Mouse (Mus musculus): ENCODE measurements around the gene Zkscan8. TPM values are rescaled to one million over a fixed set of nuclear protein-coding genes. Genes with fewer than 3 reads are reported as not detected.
"Not testable (repeated sequence)": the region's sequence is repeated elsewhere in the genome, so short reads cannot be mapped to it uniquely, and the experiment has no call there.

Zkscan8 gene
- polyA plus RNA-seq, 1 experiment from 2014 or later = 10.5 TPM

- Histone ChIP-seq H3K27ac (ENCODE audit: low read depth, low read length) (no peak within 1 kb of the TSS), H3K27me3 (ENCODE audit: control insufficient read depth, insufficient read depth, low read length) (no peaks in the 10 kb centered on the region), H3K9ac (ENCODE audit: low read length) (no peak within 1 kb of the TSS), H3K4me2 (ENCODE audit: low read depth) (no peak within 1 kb of the TSS), H3K9me3 (ENCODE audit: control insufficient read depth, low read length) (no peaks in the 10 kb centered on the region), H3K4me1 (ENCODE audit: control insufficient read depth, insufficient read depth, low read length) (no peaks in the 10 kb centered on the region), H3K4me3 (ENCODE audit: low read depth, low read length) (no peak within 1 kb of the TSS), H3K36me3 (ENCODE audit: control insufficient read depth, insufficient read depth, low read length) (no peaks in the 10 kb centered on the region)
- DNase-seq (ENCODE audit: low spot score) = no peak
- ATAC-seq (ENCODE audit: insufficient read depth, low FRiP score, low TSS enrichment) = no peak
- 95% methylated on average over 21 of the region's 21 CpGs for WGBS
Observed at GRCm38 (mm10) chr13:21495080-21495479, 35.8 kb downstream of the Zkscan8 start, which contains the start of gene AK157302. TSS of gene AK157302 (plus strand) at chr13:21495223.

- 95% methylated on average over 5 of the region's 5 CpGs for WGBS
Observed at GRCm38 (mm10) chr13:21492847-21493246, 38.1 kb downstream of the Zkscan8 start.

GRCm38 (mm10) chr13:21486881-21487280, 44.0 kb downstream of the Zkscan8 start:
- H3K4me1 ChIP-seq (ENCODE audit: control insufficient read depth, insufficient read depth, low read length) = no peaks in the 10 kb centered on the region
- WGBS = 92% methylated on average over 1 of the region's 1 CpGs
- DNase-seq (ENCODE audit: low spot score) = no peak

More at GRCm38 (mm10) chr13:21492847-21493246, 38.1 kb downstream of the Zkscan8 start:
- Histone ChIP-seq H3K36me3 (ENCODE audit: control insufficient read depth, insufficient read depth, low read length) (no peaks in the 10 kb centered on the region), H3K4me2 (ENCODE audit: low read depth) (no peak overlapping the region), H3K9me3 (ENCODE audit: control insufficient read depth, low read length) (no peaks in the 10 kb centered on the region), H3K4me3 (ENCODE audit: low read depth, low read length) (no peak overlapping the region), H3K9ac (ENCODE audit: low read length) (no peak overlapping the region), H3K27ac (ENCODE audit: low read depth, low read length) (no peak overlapping the region), H3K4me1 (ENCODE audit: control insufficient read depth, insufficient read depth, low read length) (no peaks in the 10 kb centered on the region), H3K27me3 (ENCODE audit: control insufficient read depth, insufficient read depth, low read length) (no peaks in the 10 kb centered on the region)
- ATAC-seq (ENCODE audit: insufficient read depth, low FRiP score, low TSS enrichment) = no peak
- DNase-seq (ENCODE audit: low spot score) = no peak

GRCm38 (mm10) chr13:21478759-21479670, 51.9 kb downstream of the Zkscan8 start, which contains the start of the genes Zkscan4 and Gm10065:
TSS of gene Zkscan4 (plus strand) at chr13:21478907.
TSS of gene Gm10065 (minus strand) at chr13:21479441.
- peak; percentile 70 for ATAC-seq (ENCODE audit: insufficient read depth, low FRiP score, low TSS enrichment)
- not testable (repeated sequence) for H3K36me3 ChIP-seq (ENCODE audit: control insufficient read depth, insufficient read depth, low read length); H3K9me3 ChIP-seq (ENCODE audit: control insufficient read depth, low read length); H3K4me1 ChIP-seq (ENCODE audit: control insufficient read depth, insufficient read depth, low read length); H3K27me3 ChIP-seq (ENCODE audit: control insufficient read depth, insufficient read depth, low read length); H3K27ac ChIP-seq (ENCODE audit: low read depth, low read length)
- peak; percentile 78 for DNase-seq (ENCODE audit: low spot score)
- peak within 1 kb of the TSS; percentile 67 for H3K9ac ChIP-seq (ENCODE audit: low read length)
- H3K4me2 ChIP-seq (ENCODE audit: low read depth) = peak within 1 kb of the TSS; percentile 66
- H3K4me3 ChIP-seq (ENCODE audit: low read depth, low read length) = peak within 1 kb of the TSS; percentile 51
- 2% methylated on average over 30 of the region's 31 CpGs for WGBS

More at GRCm38 (mm10) chr13:21486881-21487280, 44.0 kb downstream of the Zkscan8 start:
- ATAC-seq (ENCODE audit: insufficient read depth, low FRiP score, low TSS enrichment) = no peak
- Histone ChIP-seq H3K4me2 (ENCODE audit: low read depth) (no peak overlapping the region), H3K9me3 (ENCODE audit: control insufficient read depth, low read length) (no peaks in the 10 kb centered on the region), H3K36me3 (ENCODE audit: control insufficient read depth, insufficient read depth, low read length) (no peaks in the 10 kb centered on the region; the same call in 1 of the 2 replicates), H3K27me3 (ENCODE audit: control insufficient read depth, insufficient read depth, low read length) (no peaks in the 10 kb centered on the region), H3K9ac (ENCODE audit: low read length) (no peak overlapping the region), H3K27ac (ENCODE audit: low read depth, low read length) (no peak overlapping the region), H3K4me3 (ENCODE audit: low read depth, low read length) (no peak overlapping the region)

DNA sequence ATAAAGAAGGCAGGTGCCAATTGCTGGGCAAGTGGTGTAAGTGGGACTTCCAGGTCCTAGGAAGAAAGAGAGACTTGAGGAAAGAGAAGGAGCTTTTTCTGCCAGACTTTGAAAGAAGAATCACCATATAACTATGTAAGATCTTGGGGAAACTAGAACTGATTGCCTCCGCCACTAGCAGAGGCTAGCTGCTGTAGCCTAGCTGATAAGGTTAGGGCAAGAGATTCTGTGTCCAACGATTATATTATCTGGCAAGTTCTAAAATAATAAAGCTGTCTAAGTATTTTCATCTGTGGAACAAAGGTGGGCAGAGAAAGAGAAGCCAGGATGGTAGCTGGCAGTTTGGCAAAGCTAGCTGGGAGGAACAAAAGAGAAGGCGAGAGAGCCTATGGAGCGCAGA, 58.5 kb downstream of the Zkscan8 start:
- Histone ChIP-seq H3K9ac (ENCODE audit: low read length) (no peak overlapping the region), H3K4me2 (ENCODE audit: low read depth) (no peak overlapping the region), H3K4me3 (ENCODE audit: low read depth, low read length) (no peak overlapping the region), H3K36me3 (ENCODE audit: control insufficient read depth, insufficient read depth, low read length) (no peaks in the 10 kb centered on the region), H3K27me3 (ENCODE audit: control insufficient read depth, insufficient read depth, low read length) (no peaks in the 10 kb centered on the region), H3K4me1 (ENCODE audit: control insufficient read depth, insufficient read depth, low read length) (no peaks in the 10 kb centered on the region), H3K27ac (ENCODE audit: low read depth, low read length) (no peak overlapping the region), H3K9me3 (ENCODE audit: control insufficient read depth, low read length) (no peaks in the 10 kb centered on the region)
- ATAC-seq (ENCODE audit: insufficient read depth, low FRiP score, low TSS enrichment) (no peak), DNase-seq (ENCODE audit: low spot score) (no peak)
- WGBS = 43% methylated on average over 4 of the region's 4 CpGs

DNA sequence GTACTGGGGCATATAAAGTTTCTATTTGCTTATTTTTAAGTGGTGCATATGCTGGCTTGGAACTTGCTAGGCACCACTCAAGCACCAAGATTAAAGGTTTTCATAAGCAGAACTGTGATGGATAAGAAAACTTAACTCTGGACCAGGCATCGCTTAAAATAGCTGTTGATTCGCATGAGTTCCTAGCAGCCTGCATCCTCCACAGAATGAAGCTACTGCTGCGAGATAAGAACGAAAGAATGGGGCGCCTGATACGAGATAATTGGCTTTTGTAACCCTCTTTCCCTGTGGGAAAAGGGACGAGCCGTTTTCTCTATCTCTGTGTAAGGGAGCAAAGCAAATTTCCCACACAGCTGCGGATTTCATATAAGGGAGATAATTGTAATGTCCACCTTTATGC, 61.8 kb downstream of the Zkscan8 start:
- Histone ChIP-seq H3K4me2 (ENCODE audit: low read depth) (no peak overlapping the region; the same call in 1 of the 2 replicates), H3K9me3 (ENCODE audit: control insufficient read depth, low read length) (no peaks in the 10 kb centered on the region), H3K9ac (ENCODE audit: low read length) (no peak overlapping the region), H3K4me3 (ENCODE audit: low read depth, low read length) (no peak overlapping the region), H3K27me3 (ENCODE audit: control insufficient read depth, insufficient read depth, low read length) (no peaks in the 10 kb centered on the region), H3K4me1 (ENCODE audit: control insufficient read depth, insufficient read depth, low read length) (no peaks in the 10 kb centered on the region), H3K27ac (ENCODE audit: low read depth, low read length) (no peak overlapping the region), H3K36me3 (ENCODE audit: control insufficient read depth, insufficient read depth, low read length) (no peaks in the 10 kb centered on the region)
- no peak for DNase-seq (ENCODE audit: low spot score)
- 36% methylated on average over 9 of the region's 9 CpGs for WGBS
- no peak for ATAC-seq (ENCODE audit: insufficient read depth, low FRiP score, low TSS enrichment)

- Histone ChIP-seq H3K4me2 (ENCODE audit: low read depth) (peak within 1 kb of the TSS; percentile 84), H3K4me1 (ENCODE audit: control insufficient read depth, insufficient read depth, low read length) (no peaks in the 10 kb centered on the region), H3K27me3 (ENCODE audit: control insufficient read depth, insufficient read depth, low read length) (no peaks in the 10 kb centered on the region), H3K27ac (ENCODE audit: low read depth, low read length) (peak within 1 kb of the TSS; percentile 30; the same call in 1 of the 2 replicates), H3K9ac (ENCODE audit: low read length) (peak within 1 kb of the TSS; percentile 76), H3K4me3 (ENCODE audit: low read depth, low read length) (peak within 1 kb of the TSS; percentile 52), H3K9me3 (ENCODE audit: control insufficient read depth, low read length) (no peaks in the 10 kb centered on the region), H3K36me3 (ENCODE audit: control insufficient read depth, insufficient read depth, low read length) (no peaks in the 10 kb centered on the region)
- ATAC-seq (ENCODE audit: insufficient read depth, low FRiP score, low TSS enrichment) = peak; percentile 99
- DNase-seq (ENCODE audit: low spot score) = peak; percentile 90
- under 1% methylated on average over 54 of the region's 54 CpGs for WGBS
Observed at GRCm38 (mm10) chr13:21468061-21469019, 62.6 kb downstream of the Zkscan8 start, which contains the start of gene Nkapl. TSS of gene Nkapl (minus strand) at chr13:21468509.

- Histone ChIP-seq H3K9ac (ENCODE audit: low read length) (no peak overlapping the region), H3K4me3 (ENCODE audit: low read depth, low read length) (no peak overlapping the region), H3K9me3 (ENCODE audit: control insufficient read depth, low read length) (no peaks in the 10 kb centered on the region), H3K4me1 (ENCODE audit: control insufficient read depth, insufficient read depth, low read length) (no peaks in the 10 kb centered on the region), H3K27me3 (ENCODE audit: control insufficient read depth, insufficient read depth, low read length) (no peaks in the 10 kb centered on the region), H3K27ac (ENCODE audit: low read depth, low read length) (no peak overlapping the region), H3K36me3 (ENCODE audit: control insufficient read depth, insufficient read depth, low read length) (no peaks in the 10 kb centered on the region), H3K4me2 (ENCODE audit: low read depth) (no peak overlapping the region)
- ATAC-seq (ENCODE audit: insufficient read depth, low FRiP score, low TSS enrichment) (no peak), DNase-seq (ENCODE audit: low spot score) (no peak)
- 83% methylated on average over 10 of the region's 10 CpGs for WGBS
Observed at GRCm38 (mm10) chr13:21467336-21467735, 63.6 kb downstream of the Zkscan8 start.

Measured in neural tube, embryonic 11.5 days (tissue).